Mouse (Mus musculus) adrenal gland (tissue): ENCODE data around the gene Srp54b.
"Not testable (repeated sequence)": the region's sequence is repeated elsewhere in the genome, so short reads cannot be mapped to it uniquely, and the experiment has no call there.

Experiments
- intact Hi-C: fragments of 180-260 bp; cut with DNase I; formaldehyde crosslinking; loops from one replicate; pipeline ENCODE4 v1.15.1; 2025
- long read RNA-seq, 2 experiments: library from polyadenylated mRNA; unstranded; transcript quantifications; one replicate each; pipeline ENCODE4 v2.0.0; 2020; ENCODE audit warnings: borderline replicate concordance in 1 of 2; ENCODE audit not compliant: insufficient replicate concordance in 1 of 2

Gene Srp54b
- long read RNA-seq, experiment 1, transcript Srp54b-201 (16 exons, 3,646 nt) = major isoform, 149 of 174 reads
- long read RNA-seq, experiment 1, partial matches to known transcripts = 11 of 174 reads
- long read RNA-seq, experiment 1, other reads (novel, unspliced or antisense) = 13 of 174 reads
- long read RNA-seq, experiment 2, transcript Srp54b-201 (16 exons, 3,646 nt) = major isoform, 85 of 115 reads
- long read RNA-seq, experiment 2, partial matches to known transcripts = 21 of 115 reads
- long read RNA-seq, experiment 2, other reads (novel, unspliced or antisense) = 9 of 115 reads

- intact Hi-C loops = not testable (repeated sequence)
These were observed at the start of gene Srp54b for GRCm38 (mm10) chr12:55154559-55155448. Gene Srp54b (plus strand): TSS chr12:55155104.

DNA sequence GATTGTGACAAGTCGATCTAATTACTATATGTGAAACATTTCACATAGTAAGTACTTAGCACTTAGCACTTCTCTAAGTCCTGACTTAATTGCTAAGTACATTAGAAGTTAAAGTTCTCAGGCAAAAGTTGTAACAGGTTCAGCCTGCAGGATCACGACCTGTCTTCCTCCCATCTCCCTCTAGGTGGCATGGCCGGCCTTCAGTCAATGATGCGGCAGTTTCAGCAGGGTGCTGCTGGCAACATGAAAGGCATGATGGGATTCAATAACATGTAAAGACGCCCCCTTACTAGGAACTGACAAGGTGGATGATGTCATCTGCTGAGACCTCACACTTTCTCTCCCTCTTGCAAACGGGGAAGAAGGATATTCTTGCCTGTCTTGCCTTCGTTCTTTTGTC, 42.3 kb upstream of the Srp54b start:
- intact Hi-C loops = not testable (repeated sequence)

GRCm38 (mm10) chr12:55124242-55124641, 30.7 kb upstream of the Srp54b start, which contains the start of gene Fam177a:
Gene Fam177a (plus strand): TSS chr12:55124469.
- intact Hi-C loops = not testable (repeated sequence)

DNA sequence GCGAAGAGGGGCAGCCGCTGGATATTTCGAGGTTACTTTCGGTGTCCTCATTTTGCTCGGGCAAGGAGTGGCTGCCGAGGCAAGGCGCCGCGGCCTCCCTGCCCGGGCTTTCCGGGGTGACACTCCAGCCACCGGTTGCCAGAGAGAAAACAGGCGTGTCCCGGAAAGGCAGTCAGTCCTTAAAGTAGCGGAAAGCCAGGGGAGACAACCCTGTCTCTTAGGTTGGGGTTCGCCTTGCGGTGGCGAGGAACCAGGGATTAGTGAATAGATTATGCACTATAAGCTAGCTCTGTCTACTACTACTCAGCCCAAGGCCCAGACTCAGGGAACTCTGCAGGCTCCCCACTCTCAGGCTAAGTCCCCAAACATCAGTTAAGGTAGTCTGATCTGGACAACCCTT, 30.2 kb upstream of the Srp54b start:
- intact Hi-C loops = not testable (repeated sequence)

DNA sequence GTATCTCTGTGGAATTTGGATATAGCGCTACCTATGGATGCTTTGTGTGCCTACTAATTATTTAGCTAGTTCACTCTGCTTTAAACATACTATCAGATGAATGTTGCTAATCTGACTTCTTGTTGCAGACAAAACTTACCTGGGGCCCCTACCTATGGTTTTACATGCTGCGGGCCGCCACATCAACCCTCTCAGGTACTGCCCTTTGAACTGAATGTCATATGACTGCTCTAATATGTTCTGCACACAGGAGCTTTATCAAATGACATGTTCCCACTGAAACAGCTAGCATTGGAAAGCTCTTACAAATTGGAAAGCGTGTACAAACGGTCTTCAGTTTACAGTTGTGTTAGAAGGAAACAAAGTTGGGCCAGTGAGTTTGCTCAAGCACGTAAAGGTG, 19.4 kb upstream of the Srp54b start:
- intact Hi-C loops = not testable (repeated sequence)

DNA sequence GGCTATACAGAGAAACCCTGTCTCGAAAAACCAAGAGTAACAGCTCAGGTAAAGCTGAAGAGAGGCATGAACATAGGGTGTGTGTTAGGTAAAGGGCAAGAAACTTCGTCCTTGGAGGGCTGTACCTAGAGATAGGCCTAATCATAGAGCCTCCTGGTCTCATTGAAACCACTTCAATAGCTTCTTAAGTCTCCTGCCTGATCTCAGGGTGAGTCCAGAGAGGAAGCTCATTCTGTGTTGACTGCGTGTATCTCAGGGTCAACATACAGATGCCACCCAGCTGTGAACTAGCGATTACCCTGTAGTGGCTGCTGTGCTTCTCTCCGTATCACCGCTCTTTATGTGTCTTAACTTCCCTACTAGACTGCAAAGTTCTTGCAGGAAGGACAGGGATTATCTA, 17.0 kb upstream of the Srp54b start:
- intact Hi-C loops = not testable (repeated sequence)

GRCm38 (mm10) chr12:55155449-55155783, 512 bp downstream of the Srp54b start:
- intact Hi-C loops = not testable (repeated sequence)

- intact Hi-C loops = not testable (repeated sequence)
These were observed 12.2 kb downstream of the Srp54b start for GRCm38 (mm10) chr12:55167034-55167557.

- intact Hi-C loops = not testable (repeated sequence)
These were observed 32.8 kb downstream of the Srp54b start for GRCm38 (mm10) chr12:55187686-55188085.

GRCm38 (mm10) chr12:55189127-55189526, 34.2 kb downstream of the Srp54b start:
- intact Hi-C loops = not testable (repeated sequence)

- intact Hi-C loops = not testable (repeated sequence)
These were observed 44.4 kb downstream of the Srp54b start, which contains the start of gene 1700047I17Rik2 for GRCm38 (mm10) chr12:55199306-55199705. Gene 1700047I17Rik2 (plus strand): TSS chr12:55199592.

DNA sequence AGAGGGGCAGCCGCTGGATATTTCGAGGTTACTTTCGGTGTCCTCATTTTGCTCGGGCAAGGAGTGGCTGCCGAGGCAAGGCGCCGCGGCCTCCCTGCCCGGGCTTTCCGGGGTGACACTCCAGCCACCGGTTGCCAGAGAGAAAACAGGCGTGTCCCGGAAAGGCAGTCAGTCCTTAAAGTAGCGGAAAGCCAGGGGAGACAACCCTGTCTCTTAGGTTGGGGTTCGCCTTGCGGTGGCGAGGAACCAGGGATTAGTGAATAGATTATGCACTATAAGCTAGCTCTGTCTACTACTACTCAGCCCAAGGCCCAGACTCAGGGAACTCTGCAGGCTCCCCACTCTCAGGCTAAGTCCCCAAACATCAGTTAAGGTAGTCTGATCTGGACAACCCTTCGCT, 44.9 kb downstream of the Srp54b start:
- intact Hi-C loops = not testable (repeated sequence)

DNA sequence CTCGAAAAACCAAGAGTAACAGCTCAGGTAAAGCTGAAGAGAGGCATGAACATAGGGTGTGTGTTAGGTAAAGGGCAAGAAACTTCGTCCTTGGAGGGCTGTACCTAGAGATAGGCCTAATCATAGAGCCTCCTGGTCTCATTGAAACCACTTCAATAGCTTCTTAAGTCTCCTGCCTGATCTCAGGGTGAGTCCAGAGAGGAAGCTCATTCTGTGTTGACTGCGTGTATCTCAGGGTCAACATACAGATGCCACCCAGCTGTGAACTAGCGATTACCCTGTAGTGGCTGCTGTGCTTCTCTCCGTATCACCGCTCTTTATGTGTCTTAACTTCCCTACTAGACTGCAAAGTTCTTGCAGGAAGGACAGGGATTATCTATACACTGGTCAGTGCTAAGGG, 58.0 kb downstream of the Srp54b start:
- intact Hi-C loops = not testable (repeated sequence)

DNA sequence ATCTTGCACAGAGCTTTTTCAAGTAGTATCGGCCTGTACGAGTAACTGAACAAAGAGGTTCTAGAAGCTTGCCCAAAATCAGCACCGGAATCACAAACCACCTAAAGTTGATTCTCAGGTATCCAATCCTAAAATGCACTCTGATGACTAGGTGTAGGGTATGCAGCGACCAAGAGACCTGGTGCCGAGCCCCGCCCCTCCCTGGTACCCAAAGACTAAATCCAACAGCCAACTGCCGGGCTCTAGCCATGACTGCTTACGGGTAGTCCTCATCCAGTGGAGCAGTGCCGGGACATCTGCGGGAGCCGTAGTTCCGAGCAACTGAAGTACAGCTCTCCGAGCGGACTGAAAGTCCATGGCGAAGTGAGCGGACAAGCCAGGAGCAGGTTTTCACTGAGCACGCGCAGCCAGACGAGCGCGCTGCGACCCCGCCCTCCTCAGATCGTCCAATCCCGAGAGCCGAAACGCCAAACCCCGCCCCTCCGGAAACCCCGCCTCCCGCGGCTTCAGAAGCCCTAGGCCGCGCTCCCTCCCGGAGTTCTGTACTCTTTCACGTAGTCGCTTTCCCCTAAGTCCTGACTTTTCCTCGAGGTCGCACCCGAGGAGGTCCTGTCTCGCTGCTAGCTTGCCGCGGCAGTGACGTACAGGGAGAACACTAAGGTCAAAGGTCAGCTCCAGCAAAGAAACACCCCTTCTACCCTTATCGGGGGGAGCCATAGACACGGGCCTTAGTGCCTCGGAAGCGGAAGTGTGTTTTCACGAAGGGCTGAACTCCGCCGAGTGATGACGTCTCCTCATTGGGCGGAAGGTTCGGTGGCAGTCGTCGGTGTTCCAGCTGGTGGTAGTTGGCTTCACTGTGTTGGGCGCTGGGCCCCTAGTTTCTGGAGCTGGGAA, 75.0 kb downstream of the Srp54b start, which contains the start of gene Srp54c:
TSS of gene Srp54c (plus strand) at position 543 of the 894 bp plus-strand sequence.
- intact Hi-C loops = not testable (repeated sequence)

DNA sequence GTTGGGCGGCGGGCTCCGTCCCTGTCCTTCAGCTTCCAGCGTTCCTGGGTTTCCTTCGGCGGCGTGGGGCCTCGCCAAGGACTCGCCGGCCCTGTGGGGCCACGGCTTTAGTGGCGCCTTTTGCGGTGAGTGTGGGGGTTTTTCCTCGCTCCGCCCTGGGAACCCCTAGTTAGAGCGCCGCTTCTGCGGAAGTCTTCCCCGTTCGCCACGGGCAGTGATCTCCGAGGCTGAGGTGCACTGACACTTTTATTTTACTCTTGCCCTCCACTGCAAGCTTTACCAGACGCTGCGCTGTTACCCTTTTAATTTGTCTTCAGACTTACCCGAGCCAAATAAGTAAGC, 75.6 kb downstream of the Srp54b start:
- intact Hi-C loops = not testable (repeated sequence)
